Mouse (Mus musculus): ENCODE results near the gene Cep131.

DNA sequence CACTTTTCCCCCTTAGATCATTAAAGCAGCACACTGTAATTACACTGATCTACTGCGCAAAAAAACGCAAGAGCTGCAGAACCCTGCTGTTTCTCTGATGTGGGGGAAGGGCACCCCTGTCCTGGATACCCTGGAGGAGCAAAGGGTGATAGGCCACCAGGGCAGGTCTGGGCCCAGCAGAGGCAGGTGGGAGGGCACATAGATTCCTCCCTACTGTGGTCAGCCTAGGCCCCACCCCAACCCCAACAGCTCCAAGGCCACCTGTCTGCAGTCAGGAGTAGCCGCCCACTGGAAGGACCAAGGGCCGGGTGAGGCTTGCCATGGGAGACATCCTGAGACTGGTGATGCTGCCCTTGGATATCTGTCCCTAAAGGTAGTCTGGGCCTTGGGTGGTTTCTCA is 41.3 kb downstream of the Cep131 start:
- TF ChIP-seq CTCF (IDR thresholded peaks at IDR 0.05; ENCODE audit: low read depth) (no peak), EP300 (IDR thresholded peaks at IDR 0.05; ENCODE audit: low read depth) (no peak)

Data from liver, postnatal 0 days (tissue).